Mouse (Mus musculus) urinary bladder, postnatal 14 days (tissue): ENCODE measurements around the gene Cacnb3.

Experiments used
- DNase-seq: peaks from one replicate; pipeline ENCODE4 v3.0.0; 2021; ENCODE audit warnings: low spot score

Cacnb3 gene

GRCm38 (mm10) chr15:98609331-98610130 is 21.1 kb upstream of the Cacnb3 start, which contains the start of gene Adcy6:
Gene Adcy6, minus strand, starts transcription at chr15:98610076.
- peak; percentile 81 for DNase-seq

- no peak for DNase-seq
Measured at GRCm38 (mm10) chr15:98610131-98610633, 20.5 kb upstream of the Cacnb3 start.

GRCm38 (mm10) chr15:98612229-98612628 is 18.4 kb upstream of the Cacnb3 start:
- DNase-seq, result no peak

GRCm38 (mm10) chr15:98614551-98614950 is 16.1 kb upstream of the Cacnb3 start:
- peak; percentile 42 for DNase-seq

- DNase-seq, result no peak
Measured at GRCm38 (mm10) chr15:98614971-98615370, 15.7 kb upstream of the Cacnb3 start.

GRCm38 (mm10) chr15:98615751-98616150 is 14.9 kb upstream of the Cacnb3 start:
- no peak for DNase-seq

GRCm38 (mm10) chr15:98616362-98617175 is 14.1 kb upstream of the Cacnb3 start:
- no peak for DNase-seq

- peak; percentile 68 for DNase-seq
Measured at GRCm38 (mm10) chr15:98617176-98617537, 13.5 kb upstream of the Cacnb3 start.

GRCm38 (mm10) chr15:98622199-98622598 is 8.4 kb upstream of the Cacnb3 start:
- no peak for DNase-seq

- DNase-seq, result no peak
Measured at GRCm38 (mm10) chr15:98622721-98623120, 7.9 kb upstream of the Cacnb3 start.

- DNase-seq, result no peak
Measured at GRCm38 (mm10) chr15:98623361-98623821, 7.2 kb upstream of the Cacnb3 start.

GRCm38 (mm10) chr15:98626078-98626477 is 4.6 kb upstream of the Cacnb3 start:
- no peak for DNase-seq

- no peak for DNase-seq
Measured at GRCm38 (mm10) chr15:98626487-98627212, 4.0 kb upstream of the Cacnb3 start.

GRCm38 (mm10) chr15:98628589-98629254 is 1.9 kb upstream of the Cacnb3 start:
- DNase-seq, result peak; percentile 33

- DNase-seq, result no peak
Measured at GRCm38 (mm10) chr15:98629464-98629863, 1.2 kb upstream of the Cacnb3 start.

GRCm38 (mm10) chr15:98631493-98631892 is 853 bp downstream of the Cacnb3 start:
- DNase-seq, result peak; percentile 80

- peak; percentile 83 for DNase-seq
Measured at GRCm38 (mm10) chr15:98632107-98632744, 1.6 kb downstream of the Cacnb3 start.

- no peak for DNase-seq
Measured at GRCm38 (mm10) chr15:98632921-98633320, 2.3 kb downstream of the Cacnb3 start.

GRCm38 (mm10) chr15:98633822-98634470 is 3.3 kb downstream of the Cacnb3 start:
- DNase-seq, result no peak

GRCm38 (mm10) chr15:98634541-98635081 is 4.0 kb downstream of the Cacnb3 start:
- DNase-seq, result peak; percentile 87
